In the genomic region with DNA sequence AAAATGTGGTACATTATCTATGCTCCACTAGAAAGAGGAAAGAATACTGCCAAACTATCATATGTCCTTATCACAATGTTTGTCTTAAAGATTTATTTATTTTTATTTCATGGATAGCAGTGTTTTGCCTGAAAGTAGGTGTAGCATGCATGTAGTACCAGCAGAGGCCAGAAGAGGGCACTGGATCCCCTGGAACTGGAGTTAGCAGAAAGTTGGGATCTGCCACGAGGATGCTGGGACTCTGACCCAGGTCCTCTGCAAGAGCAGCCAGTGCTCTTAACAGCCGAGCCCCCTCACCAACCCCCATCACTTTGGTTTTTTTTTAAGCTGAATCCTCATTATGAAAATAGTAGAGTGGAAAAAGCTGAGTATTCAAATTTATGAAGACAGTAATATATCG, we compare ENCODE assay signal across 10 mouse cellular contexts. TPM values are rescaled to one million over a fixed set of nuclear protein-coding genes. Genes with fewer than 3 reads are reported as not detected.
DNase-seq lines count a peak whose midpoint lies in the region; ATAC-seq and TF ChIP-seq lines count a peak whose summit lies in the region.
"Had no signal": no experiment of that assay in that cellular context is flagged by ENCODE, and none has a peak within 500 bp of the region (broad histone marks: within the 10 kb centered on the region; RNA-seq: fewer than 3 reads in every experiment).

No protein-coding gene starts in this region.

- no peak for ATAC-seq in megakaryocyte, adult 5-6 weeks (ENCODE audit: poor library complexity, severe bottlenecking)
- ATAC-seq in neural tube, embryonic 15.5 days (ENCODE audit: low FRiP score) = no peak

- intact Hi-C loops in heart, adult 2 months (cut with DNase I) = loop anchor here (10.0 kb wide), 3 partner anchors 156 to 606 kb away; no protein-coding TSS in a partner anchor

- no peak overlapping the region for H3K4me3 ChIP-seq in heart, adult 2 months
- no peak overlapping the region for H3K4me3 ChIP-seq in thymus, adult 2 months (ENCODE audit: control insufficient read depth, insufficient read depth, low read length)
- no peak overlapping the region for H3K4me3 ChIP-seq in lung, adult 2 months (replicated peaks; ENCODE audit: extremely low read depth, low read depth, low read length)
- no peak overlapping the region for H3K4me3 ChIP-seq in neural tube, embryonic 15.5 days (replicated peaks)
- H3K4me3 ChIP-seq: embryonic facial prominence, embryonic 13.5 days; lung, embryonic 15.5 days had no signal

- peak; percentile 82 for TF ChIP-seq CTCF in heart, adult 2 months (IDR thresholded peaks at IDR 0.05)
- peak; percentile 64; the same call in 1 of the 2 replicates for TF ChIP-seq CTCF in thymus, adult 2 months (IDR thresholded peaks at IDR 0.05; ENCODE audit: borderline replicate concordance, control insufficient read depth, extremely low read depth, insufficient read depth, low read length, poor library complexity)
- peak; percentile 57 for TF ChIP-seq CTCF in lung, adult 2 months (IDR thresholded peaks at IDR 0.05; ENCODE audit: insufficient read depth, low read length)

- no peak for TF ChIP-seq EP300 in heart, adult 2 months (IDR thresholded peaks at IDR 0.05; ENCODE audit: insufficient read depth, low read depth, low read length)

- no peak overlapping the region for H3K4me2 ChIP-seq in neural tube, embryonic 15.5 days
- H3K4me2 ChIP-seq: embryonic facial prominence, embryonic 13.5 days; lung, embryonic 15.5 days had no signal

- H3K36me3 ChIP-seq in heart, adult 2 months (ENCODE audit: control insufficient read depth, insufficient read depth, low read length) = no peaks in the 10 kb centered on the region
- no peaks in the 10 kb centered on the region for H3K36me3 ChIP-seq in thymus, adult 2 months (ENCODE audit: control insufficient read depth, insufficient read depth, low read length)
- H3K36me3 ChIP-seq in neural tube, embryonic 15.5 days = no peaks in the 10 kb centered on the region
- H3K36me3 ChIP-seq: lung, embryonic 15.5 days had no signal

- no peak overlapping the region for H3K9ac ChIP-seq in heart, adult 2 months (ENCODE audit: low read depth, low read length)
- no peak overlapping the region for H3K9ac ChIP-seq in neural tube, embryonic 15.5 days (replicated peaks)
- H3K9ac ChIP-seq: embryonic facial prominence, embryonic 13.5 days; lung, embryonic 15.5 days had no signal

- no peak for TF ChIP-seq POLR2A in heart, adult 2 months (IDR thresholded peaks at IDR 0.05; ENCODE audit: insufficient read depth, low read depth, low read length)
- TF ChIP-seq POLR2A in thymus, adult 2 months (IDR thresholded peaks at IDR 0.05; ENCODE audit: control insufficient read depth, extremely low read depth, insufficient read depth, low read length, poor library complexity) = no peak
- no peak for TF ChIP-seq POLR2A in lung, adult 2 months (IDR thresholded peaks at IDR 0.05; ENCODE audit: borderline replicate concordance, extremely low read depth, low read depth, low read length)

- H3K27me3 ChIP-seq in heart, adult 2 months (ENCODE audit: control insufficient read depth, insufficient read depth, low read length) = no peaks in the 10 kb centered on the region
- H3K27me3 ChIP-seq in thymus, adult 2 months (ENCODE audit: control insufficient read depth, insufficient read depth, low read length) = no peaks in the 10 kb centered on the region
- H3K27me3 ChIP-seq in neural tube, embryonic 15.5 days (replicated peaks) = no peaks in the 10 kb centered on the region
- H3K27me3 ChIP-seq: embryonic facial prominence, embryonic 13.5 days; lung, embryonic 15.5 days had no signal

- no peaks in the 10 kb centered on the region for H3K9me3 ChIP-seq in neural tube, embryonic 15.5 days (replicated peaks)
- H3K9me3 ChIP-seq: embryonic facial prominence, embryonic 13.5 days; lung, embryonic 15.5 days had no signal

- H3K4me1 ChIP-seq in heart, adult 2 months (ENCODE audit: control insufficient read depth, insufficient read depth, low read length) = no peaks in the 10 kb centered on the region
- H3K4me1 ChIP-seq in thymus, adult 2 months (replicated peaks; ENCODE audit: control insufficient read depth, insufficient read depth, low read length) = no peaks in the 10 kb centered on the region; the same call in 1 of the 2 replicates
- no peaks in the 10 kb centered on the region for H3K4me1 ChIP-seq in lung, adult 2 months (ENCODE audit: control insufficient read depth, insufficient read depth, low read length)
- H3K4me1 ChIP-seq in neural tube, embryonic 15.5 days = no peaks in the 10 kb centered on the region

- H3K79me2 ChIP-seq in heart, adult 2 months (replicated peaks; ENCODE audit: control insufficient read depth, insufficient read depth, low read length) = no peaks in the 10 kb centered on the region

- peak in 1 of 2 experiments; percentile 49 for DNase-seq in heart, adult 2 months
- no peak for DNase-seq in heart, adult 9 months (ENCODE audit: low spot score in 2 of 2)
- peak; percentile 42 for DNase-seq in thymus, adult 2 months
- DNase-seq in thymus, adult 18-20 months = no peak
- peak; percentile 41 for DNase-seq in lung, adult 2 months
- peak; percentile 72 for DNase-seq in thymus, postnatal 4 days

- WGBS in heart, adult 2 months = 85% methylated on average over 3 of the region's 3 CpGs
- 81% methylated on average over 3 of the region's 3 CpGs for WGBS in thymus, adult 2 months
- 77% methylated on average over 3 of the region's 3 CpGs for WGBS in lung, adult 2 months
- WGBS in neural tube, embryonic 15.5 days = 80% methylated on average over 3 of the region's 3 CpGs

- no peak overlapping the region for H3K27ac ChIP-seq in heart, adult 2 months
- no peak overlapping the region for H3K27ac ChIP-seq in thymus, adult 2 months (ENCODE audit: control insufficient read depth, insufficient read depth, low read length)
- no peak overlapping the region for H3K27ac ChIP-seq in neural tube, embryonic 15.5 days (replicated peaks)
- H3K27ac ChIP-seq: embryonic facial prominence, embryonic 13.5 days; lung, embryonic 15.5 days had no signal

RNA-seq across cellular contexts. Expression of a gene that starts 37.7 kb away (rescaled TPM):
- total RNA-seq in heart, adult 2 months (2021) = 10 to 100 TPM; 88.7 to 92.5 TPM
- polyA plus RNA-seq in heart, adult 2 months (2012; rRNA removed) = 53.5 and 86.5 TPM in 2 replicates
- 4.0 and 5.4 TPM in 2 replicates for polyA plus RNA-seq in thymus, adult 2 months (2012; rRNA removed)
- polyA plus RNA-seq in lung, adult 2 months (2012; rRNA removed) = 32.1 and 36.6 TPM in 2 replicates
- total RNA-seq in megakaryocyte, adult 5-6 weeks (2015) = 0.40 TPM in 1 of 2 replicates, not detected in the other
- total RNA-seq in megakaryocyte, adult 5-6 weeks (2017) = 0.07 TPM in 1 of 2 replicates, not detected in the other
- 1.2 and 4.1 TPM in 2 replicates for polyA plus RNA-seq in neural tube, embryonic 15.5 days (2015; fragmentation: Nextera tagmentation; extraction: Ambion mirVana)

Comparison
In these comparisons a context has a peak if more than half of its experiments do, and no peak if none do; other contexts are left out.
1. DNase-seq: peak in thymus, adult 2 months (single experiment), lung, adult 2 months (single experiment) and thymus, postnatal 4 days (single experiment); none in heart, adult 9 months (0 of 2) and thymus, adult 18-20 months (0 of 2).
2. Peak in every context shown above with its lines, with median percentiles within 50 percentile points of each other: CTCF ChIP-seq.